Mouse (Mus musculus): ENCODE data around the gene B2m.

- TF ChIP-seq CTCF (IDR thresholded peaks at IDR 0.05; ENCODE audit: low read depth, low read length) (no peak), TAL1 (conservative IDR thresholded peaks at IDR 0.05; ENCODE audit: low read depth, low read length) (no peak)
These were observed 15.0 kb downstream of the B2m start for GRCm38 (mm10) chr2:122162529-122162928.

All from G1E (cell line).